Mouse (Mus musculus) midbrain, postnatal 0 days (tissue): ENCODE results near the gene Zbtb7a. TPM values are rescaled to one million over a fixed set of nuclear protein-coding genes. Genes with fewer than 3 reads are reported as not detected.
A peak's percentile ranks its signal among the peaks of the same experiment; 100 is the strongest.

ENCODE experiments used
- ATAC-seq: fragments of 200-750 bp; cut with Nextera tagmentation; 2 replicates; pipeline ENCODE4 v1.8.0; 2017; ENCODE audit warnings: moderate number of reproducible peaks, mild to moderate bottlenecking, moderate TSS enrichment, moderate library complexity; ENCODE audit not compliant: low FRiP score
- DNase-seq: peaks from one replicate; pipeline ENCODE4 v3.0.0-alpha.2; 2015; ENCODE audit warnings: low spot score
- H3K27ac ChIP-seq: fragments of 300-500 bp; sonication (generic); 2 replicates; pipeline ENCODE4 v1.5.1; 2014; ENCODE audit warnings: low read depth, mild to moderate bottlenecking, low read length, mixed read lengths
- H3K27me3 ChIP-seq: fragments of 300-500 bp; sonication (generic); 2 replicates; pipeline ENCODE4 v1.6.1; 2014; ENCODE audit warnings: low read length, control low read depth, mixed read lengths; ENCODE audit not compliant: insufficient read depth
- H3K36me3 ChIP-seq: fragments of 300-500 bp; sonication (generic); 2 replicates; pipeline ENCODE4 v1.6.1; 2014; ENCODE audit warnings: low read length, control low read depth, mixed read lengths; ENCODE audit not compliant: insufficient read depth
- H3K4me1 ChIP-seq: fragments of 300-500 bp; sonication (generic); 2 replicates; pipeline ENCODE4 v1.6.1; 2014; ENCODE audit warnings: mild to moderate bottlenecking, control low read depth, antibody characterized with exemption, low read length, mixed read lengths; ENCODE audit not compliant: insufficient read depth
- H3K4me2 ChIP-seq: fragments of 300-500 bp; sonication (generic); 2 replicates; pipeline ENCODE4 v1.6.1; 2014; ENCODE audit warnings: low read depth, mild to moderate bottlenecking, low read length, mixed read lengths; ENCODE audit not compliant: poor library complexity, severe bottlenecking
- H3K4me3 ChIP-seq: fragments of 300-500 bp; sonication (generic); 2 replicates; pipeline ENCODE4 v1.5.1; 2014; ENCODE audit warnings: low read depth, mild to moderate bottlenecking, low read length, moderate library complexity
- H3K9ac ChIP-seq: fragments of 300-500 bp; sonication (generic); replicated peaks from 2 replicates; pipeline ENCODE4 v1.6.1; 2014; ENCODE audit warnings: mild to moderate bottlenecking, low read length, moderate library complexity, mixed read lengths; ENCODE audit not compliant: poor library complexity, severe bottlenecking
- H3K9me3 ChIP-seq: fragments of 300-500 bp; sonication (generic); 2 replicates; pipeline ENCODE4 v1.6.1; 2016; ENCODE audit warnings: low read length, control low read depth
- CTCF ChIP-seq: IDR thresholded peaks from 2 replicates; pipeline ENCODE4 v1.5.1; 2016; ENCODE audit warnings: antibody characterized with exemption, mild to moderate bottlenecking
- WGBS: fragments of 180-500 bp; shearing (Covaris S2); extraction: QIAGEN DNeasy Blood & Tissue Kit; methylation state at CpG from one replicate; pipeline ENCODE4 v1.1.7; 2014; 5-methylcytosine and 5-hydroxymethylcytosine counted together
- polyA plus RNA-seq: library from polyadenylated mRNA; unstranded; fragments of >200 nt; fragmentation: Nextera tagmentation; extraction: Ambion mirVana; gene quantifications from 2 replicates; pipeline ENCODE4 v1.2.1, GENCODE M21; 2015
- total RNA-seq: library from RNA; depleted of rRNA; stranded (reverse); fragments of >200 nt; gene quantifications from 2 replicates; pipeline ENCODE4 v1.2.3, GENCODE M21; 2014

Zbtb7a gene
- total and polyA plus RNA-seq, 2 experiments from 2014 or later: 18.0 to 29.5 TPM

- Histone ChIP-seq H3K27me3 (no peaks in the 10 kb centered on the region), H3K27ac (no peak overlapping the region), H3K36me3 (peaks cover 22% of the 10 kb centered on the region), H3K4me1 (peaks cover 8% of the 10 kb centered on the region; the same call in 1 of the 2 replicates), H3K4me2 (peak overlapping the region; percentile 26; the same call in 1 of the 2 replicates), H3K4me3 (no peak overlapping the region), H3K9ac (peak overlapping the region; percentile 44), H3K9me3 (no peaks in the 10 kb centered on the region)
- TF ChIP-seq CTCF: no peak
- DNase-seq (no peak), ATAC-seq (no peak)
- WGBS: 71% methylated on average over 10 of the region's 10 CpGs
Observed at GRCm38 (mm10) chr10:81140717-81141454, 5.9 kb downstream of the Zbtb7a start.

- TF ChIP-seq CTCF: no peak
- DNase-seq (no peak), ATAC-seq (no peak)
- Histone ChIP-seq H3K27me3 (no peaks in the 10 kb centered on the region), H3K4me1 (peaks cover 8% of the 10 kb centered on the region; the same call in 1 of the 2 replicates), H3K9ac (0 out of 2 replicates have a peak overlapping the region, but pooled peaks have one; percentile 8), H3K27ac (no peak overlapping the region), H3K36me3 (peaks cover 29% of the 10 kb centered on the region), H3K4me3 (no peak overlapping the region), H3K9me3 (no peaks in the 10 kb centered on the region), H3K4me2 (no peak overlapping the region)
- 71% methylated on average over 7 of the region's 7 CpGs for WGBS
Observed at GRCm38 (mm10) chr10:81141455-81142210, 6.6 kb downstream of the Zbtb7a start.

- H3K4me2 ChIP-seq: no peak overlapping the region
- H3K9ac ChIP-seq: no peak overlapping the region
- peaks cover 38% of the 10 kb centered on the region for H3K36me3 ChIP-seq
- no peak overlapping the region for H3K4me3 ChIP-seq
- TF ChIP-seq CTCF: no peak
- H3K4me1 ChIP-seq: peaks cover 8% of the 10 kb centered on the region; the same call in 1 of the 2 replicates
- no peak for DNase-seq
- ATAC-seq: no peak
- H3K9me3 ChIP-seq: no peaks in the 10 kb centered on the region
- H3K27ac ChIP-seq: no peak overlapping the region
- H3K27me3 ChIP-seq: no peaks in the 10 kb centered on the region
- WGBS: 65% methylated on average over 5 of the region's 5 CpGs
Observed at GRCm38 (mm10) chr10:81142551-81142981, 7.5 kb downstream of the Zbtb7a start.

- H3K4me1 ChIP-seq: peaks cover 8% of the 10 kb centered on the region; the same call in 1 of the 2 replicates
- no peak for TF ChIP-seq CTCF
- DNase-seq (no peak), ATAC-seq (no peak)
- WGBS: 90% methylated on average over 6 of the region's 7 CpGs
- no peaks in the 10 kb centered on the region for H3K9me3 ChIP-seq
- H3K9ac ChIP-seq: no peak overlapping the region
- H3K27me3 ChIP-seq: no peaks in the 10 kb centered on the region
- peaks cover 43% of the 10 kb centered on the region for H3K36me3 ChIP-seq
- no peak overlapping the region for H3K4me3 ChIP-seq
- no peak overlapping the region for H3K27ac ChIP-seq
- H3K4me2 ChIP-seq: no peak overlapping the region
Observed at GRCm38 (mm10) chr10:81143157-81143633, 8.2 kb downstream of the Zbtb7a start.

GRCm38 (mm10) chr10:81143845-81144437 is 8.9 kb downstream of the Zbtb7a start:
- WGBS: 95% methylated on average over 52 of the region's 52 CpGs
- Histone ChIP-seq H3K27me3 (no peaks in the 10 kb centered on the region), H3K4me1 (peaks cover 7% of the 10 kb centered on the region; the same call in 1 of the 2 replicates), H3K9ac (no peak overlapping the region), H3K4me3 (no peak overlapping the region), H3K4me2 (no peak overlapping the region), H3K9me3 (no peaks in the 10 kb centered on the region), H3K36me3 (peaks cover 50% of the 10 kb centered on the region), H3K27ac (no peak overlapping the region)
- DNase-seq (no peak), ATAC-seq (no peak)
- TF ChIP-seq CTCF: no peak
